Mouse (Mus musculus): ENCODE data around the gene Tgif2.

- TF ChIP-seq CTCF (IDR thresholded peaks at IDR 0.05; ENCODE audit: low read depth, low read length) (no peak), GATA1 (IDR thresholded peaks at IDR 0.05; ENCODE audit: borderline replicate concordance, low read length) (no peak)
These were observed 63.6 kb downstream of the Tgif2 start for GRCm38 (mm10) chr2:156903367-156903766.

All from G1E (cell line).